Mouse (Mus musculus) lung, embryonic 14.5 days (tissue): Measurements from ENCODE around the gene Tmub2. TPM values are rescaled to one million over a fixed set of nuclear protein-coding genes. Genes with fewer than 3 reads are reported as not detected.

ENCODE experiments used
- ATAC-seq: fragments of 200-750 bp; cut with Nextera tagmentation; 2 replicates; pipeline ENCODE4 v1.8.0; 2017; ENCODE audit warnings: mild to moderate bottlenecking, moderate TSS enrichment, moderate library complexity; ENCODE audit not compliant: insufficient read depth
- DNase-seq: peaks from one replicate; pipeline ENCODE4 v3.0.0-alpha.2; 2015
- H3K27ac ChIP-seq: fragments of 300-500 bp; sonication (generic); 2 replicates; pipeline ENCODE4 v1.5.1; 2014; ENCODE audit warnings: low read depth, mild to moderate bottlenecking, moderate library complexity
- H3K27me3 ChIP-seq: fragments of 300-500 bp; sonication (generic); 2 replicates; pipeline ENCODE4 v1.6.1; 2014; ENCODE audit warnings: low read length, control low read depth; ENCODE audit not compliant: insufficient read depth
- H3K36me3 ChIP-seq: fragments of 300-500 bp; sonication (generic); 2 replicates; pipeline ENCODE4 v1.6.1; 2014; ENCODE audit warnings: control low read depth; ENCODE audit not compliant: insufficient read depth
- H3K4me1 ChIP-seq: fragments of 300-500 bp; sonication (generic); 2 replicates; pipeline ENCODE4 v1.6.1; 2014; ENCODE audit warnings: antibody characterized with exemption, control low read depth; ENCODE audit not compliant: insufficient read depth
- H3K4me2 ChIP-seq: fragments of 300-500 bp; sonication (generic); 2 replicates; pipeline ENCODE4 v1.6.1; 2014; ENCODE audit warnings: mild to moderate bottlenecking
- H3K4me3 ChIP-seq: fragments of 300-500 bp; sonication (generic); 2 replicates; pipeline ENCODE4 v1.5.1; 2014; ENCODE audit warnings: low read depth, low read length
- H3K9ac ChIP-seq: fragments of 300-500 bp; sonication (generic); 2 replicates; pipeline ENCODE4 v1.6.1; 2014
- H3K9me3 ChIP-seq: fragments of 300-500 bp; sonication (generic); 2 replicates; pipeline ENCODE4 v1.6.1; 2016; ENCODE audit warnings: low read depth, low read length, control low read depth
- CTCF ChIP-seq: IDR thresholded peaks from 2 replicates; pipeline ENCODE4 v1.5.1; 2016; ENCODE audit warnings: antibody characterized with exemption, low read depth
- WGBS: fragments of 180-500 bp; shearing (Covaris S2); extraction: QIAGEN DNeasy Blood & Tissue Kit; methylation state at CpG from one replicate; pipeline ENCODE4 v1.1.7; 2014; 5-methylcytosine and 5-hydroxymethylcytosine counted together
- polyA plus RNA-seq: library from polyadenylated mRNA; unstranded; fragments of >200 nt; fragmentation: Nextera tagmentation; extraction: Ambion mirVana; gene quantifications from 2 replicates; pipeline ENCODE4 v1.2.1, GENCODE M21; 2014

The Tmub2 gene
- 48.8 and 49.9 TPM in 2 replicates for polyA plus RNA-seq

DNA sequence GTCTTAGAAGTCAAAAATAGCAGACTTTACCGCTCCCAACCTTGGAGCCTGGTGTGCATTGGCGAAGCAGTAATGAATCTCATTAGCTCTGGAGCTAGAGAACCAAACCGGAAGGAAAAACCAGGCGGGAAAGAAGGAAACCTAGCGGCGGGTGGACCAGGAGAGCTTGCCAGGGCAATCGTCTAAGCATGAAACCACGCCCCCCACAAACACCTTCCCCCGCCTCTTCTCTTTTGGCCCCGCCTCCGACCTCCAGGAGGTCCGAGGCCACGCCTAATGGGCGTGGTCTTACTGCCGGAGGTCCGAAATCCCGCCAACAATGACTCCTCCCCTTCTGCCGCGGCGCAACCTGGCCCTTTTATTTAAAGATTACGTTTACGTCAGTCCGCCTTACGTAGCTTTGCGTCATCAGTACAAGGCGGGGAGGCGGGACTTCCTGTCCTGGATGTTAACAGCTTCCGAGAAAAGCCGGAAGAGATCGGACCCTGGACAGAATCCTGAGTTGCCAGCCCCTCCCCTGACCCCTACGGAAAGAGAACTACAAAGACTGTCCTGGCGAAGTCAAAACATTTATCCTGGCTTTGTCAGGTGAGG lies at the start of gene Tmub2:
Gene Tmub2 (plus strand): TSS at position 431 of the 594 bp plus-strand sequence.
- peaks cover 26% of the 10 kb centered on the region for H3K36me3 ChIP-seq
- H3K9ac ChIP-seq: peak within 1 kb of the TSS; percentile 80
- peak within 1 kb of the TSS; percentile 86 for H3K27ac ChIP-seq
- ATAC-seq: peak; percentile 83
- TF ChIP-seq CTCF: no peak; the same call in 1 of the 2 replicates
- H3K4me3 ChIP-seq: peak within 1 kb of the TSS; percentile 66
- peak; percentile 100 for DNase-seq
- H3K27me3 ChIP-seq: no peaks in the 10 kb centered on the region
- H3K9me3 ChIP-seq: no peaks in the 10 kb centered on the region
- under 1% methylated on average over 32 of the region's 32 CpGs for WGBS
- H3K4me1 ChIP-seq: no peaks in the 10 kb centered on the region
- H3K4me2 ChIP-seq: peak within 1 kb of the TSS; percentile 70

DNA sequence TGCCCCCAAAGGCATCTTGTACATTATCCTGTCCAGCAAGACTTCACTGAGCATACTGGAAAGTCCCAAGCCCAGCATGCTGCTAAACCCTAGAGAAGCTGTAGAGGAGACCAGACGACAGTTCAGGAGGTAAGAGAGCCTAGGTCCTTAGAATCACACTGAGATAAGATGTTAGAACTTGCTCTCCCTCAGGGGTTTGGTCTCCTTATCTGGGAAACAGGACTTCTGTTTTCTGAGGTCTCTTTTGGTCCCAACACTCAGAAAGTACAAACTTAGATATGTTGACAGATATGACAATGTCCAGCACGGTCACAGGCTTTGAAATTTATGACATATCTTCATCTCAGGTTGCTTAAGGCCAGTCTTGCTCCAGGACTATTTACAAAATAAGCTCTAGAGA lies 48.7 kb upstream of the Tmub2 start:
- no peak for DNase-seq
- no peak for ATAC-seq
- Histone ChIP-seq H3K36me3 (no peaks in the 10 kb centered on the region), H3K9ac (no peak overlapping the region), H3K9me3 (no peaks in the 10 kb centered on the region), H3K27ac (no peak overlapping the region), H3K4me1 (no peaks in the 10 kb centered on the region), H3K4me3 (no peak overlapping the region), H3K27me3 (no peaks in the 10 kb centered on the region), H3K4me2 (no peak overlapping the region)
- 37% methylated on average over 2 of the region's 2 CpGs for WGBS
- no peak for TF ChIP-seq CTCF

GRCm38 (mm10) chr11:102240636-102241035 lies 44.1 kb upstream of the Tmub2 start:
- no peak for TF ChIP-seq CTCF
- no peak overlapping the region for H3K4me2 ChIP-seq
- 69% methylated on average over 6 of the region's 6 CpGs for WGBS
- no peak for DNase-seq
- H3K27ac ChIP-seq: no peak overlapping the region
- H3K4me3 ChIP-seq: no peak overlapping the region
- no peaks in the 10 kb centered on the region for H3K36me3 ChIP-seq
- H3K9me3 ChIP-seq: no peaks in the 10 kb centered on the region
- no peaks in the 10 kb centered on the region for H3K27me3 ChIP-seq
- ATAC-seq: no peak
- no peak overlapping the region for H3K9ac ChIP-seq
- no peaks in the 10 kb centered on the region for H3K4me1 ChIP-seq

- 66% methylated on average over 5 of the region's 5 CpGs for WGBS
- H3K4me1 ChIP-seq: no peaks in the 10 kb centered on the region
- H3K9me3 ChIP-seq: no peaks in the 10 kb centered on the region
- H3K36me3 ChIP-seq: no peaks in the 10 kb centered on the region
- H3K4me2 ChIP-seq: no peak overlapping the region
- H3K27me3 ChIP-seq: no peaks in the 10 kb centered on the region
- no peak overlapping the region for H3K9ac ChIP-seq
- DNase-seq (no peak), ATAC-seq (no peak)
- no peak overlapping the region for H3K27ac ChIP-seq
- no peak for TF ChIP-seq CTCF
- no peak overlapping the region for H3K4me3 ChIP-seq
Observed at GRCm38 (mm10) chr11:102241246-102241645, 43.5 kb upstream of the Tmub2 start.

GRCm38 (mm10) chr11:102241874-102242273 lies 42.9 kb upstream of the Tmub2 start:
- Histone ChIP-seq H3K4me2 (no peak overlapping the region), H3K9ac (no peak overlapping the region), H3K4me3 (no peak overlapping the region), H3K9me3 (no peaks in the 10 kb centered on the region), H3K4me1 (no peaks in the 10 kb centered on the region), H3K36me3 (no peaks in the 10 kb centered on the region), H3K27me3 (no peaks in the 10 kb centered on the region), H3K27ac (no peak overlapping the region)
- no peak for DNase-seq
- ATAC-seq: no peak
- peak; percentile 15 for TF ChIP-seq CTCF
- WGBS: 58% methylated on average over 5 of the region's 5 CpGs

DNA sequence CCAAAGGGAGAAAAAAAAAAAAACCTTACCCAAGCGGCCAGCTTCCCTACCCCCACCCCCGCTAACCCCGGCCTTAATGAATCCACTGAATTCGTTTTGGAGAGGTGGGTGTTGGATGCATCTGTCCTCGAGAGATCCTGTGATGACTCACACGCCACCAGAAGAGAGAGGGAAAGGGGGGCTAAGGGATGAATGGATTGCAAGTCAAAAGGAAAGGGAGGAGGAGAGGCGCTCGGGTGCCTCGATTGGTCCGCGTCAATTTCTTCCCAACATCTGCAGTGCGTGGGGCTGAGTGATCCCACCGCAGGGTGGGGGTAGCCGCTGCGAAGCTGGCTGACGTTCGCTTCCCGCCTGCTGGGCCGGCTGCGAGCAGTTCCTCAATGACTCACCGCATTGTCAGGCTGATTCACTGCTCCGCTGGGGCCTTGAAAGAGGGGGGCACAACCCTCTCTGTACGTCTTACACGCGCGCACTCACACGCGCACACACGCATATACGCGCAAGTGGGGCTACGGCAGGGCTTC lies 39.7 kb upstream of the Tmub2 start:
- WGBS: 1% methylated on average over 32 of the region's 32 CpGs
- Histone ChIP-seq H3K27ac (peak overlapping the region; percentile 37), H3K9me3 (no peaks in the 10 kb centered on the region), H3K4me1 (0 out of 2 replicates have a peak, but pooled peaks cover 5% of the 10 kb centered on the region), H3K36me3 (no peaks in the 10 kb centered on the region), H3K9ac (peak overlapping the region; percentile 50), H3K4me3 (peak overlapping the region; percentile 30), H3K4me2 (peak overlapping the region; percentile 63), H3K27me3 (no peaks in the 10 kb centered on the region)
- DNase-seq (peak; percentile 84), ATAC-seq (peak; percentile 66)
- TF ChIP-seq CTCF: peak; percentile 13; the same call in 1 of the 2 replicates

GRCm38 (mm10) chr11:102245581-102246272 lies 39.0 kb upstream of the Tmub2 start:
- Histone ChIP-seq H3K4me2 (peak overlapping the region; percentile 63), H3K27me3 (no peaks in the 10 kb centered on the region), H3K4me3 (peak overlapping the region; percentile 30), H3K9ac (peak overlapping the region; percentile 50; the same call in 1 of the 2 replicates), H3K27ac (peak overlapping the region; percentile 37), H3K9me3 (no peaks in the 10 kb centered on the region), H3K36me3 (0 out of 2 replicates have a peak, but pooled peaks cover 3% of the 10 kb centered on the region), H3K4me1 (0 out of 2 replicates have a peak, but pooled peaks cover 5% of the 10 kb centered on the region)
- no peak for TF ChIP-seq CTCF
- 0 out of 2 replicates have a peak, but pooled peaks have one; percentile 31 for ATAC-seq
- DNase-seq: peak; percentile 44
- 35% methylated on average over 14 of the region's 14 CpGs for WGBS
